Mouse (Mus musculus) right cerebral cortex, postnatal 4 days (tissue): ENCODE data around the gene Lypd4.
"Not testable (repeated sequence)": the region's sequence is repeated elsewhere in the genome, so short reads cannot be mapped to it uniquely, and the experiment has no call there.

Experiments
- DNase-seq: peaks from one replicate; pipeline ENCODE4 v3.0.0-alpha.2; 2022

Gene Lypd4

GRCm38 (mm10) chr7:24869532-24870165, at the start of gene Lypd4, which contains the start of gene Dmrtc2:
Lypd4 (minus strand) TSS chr7:24869941.
Dmrtc2 (plus strand) TSS chr7:24870057.
- DNase-seq, result no peak

DNA sequence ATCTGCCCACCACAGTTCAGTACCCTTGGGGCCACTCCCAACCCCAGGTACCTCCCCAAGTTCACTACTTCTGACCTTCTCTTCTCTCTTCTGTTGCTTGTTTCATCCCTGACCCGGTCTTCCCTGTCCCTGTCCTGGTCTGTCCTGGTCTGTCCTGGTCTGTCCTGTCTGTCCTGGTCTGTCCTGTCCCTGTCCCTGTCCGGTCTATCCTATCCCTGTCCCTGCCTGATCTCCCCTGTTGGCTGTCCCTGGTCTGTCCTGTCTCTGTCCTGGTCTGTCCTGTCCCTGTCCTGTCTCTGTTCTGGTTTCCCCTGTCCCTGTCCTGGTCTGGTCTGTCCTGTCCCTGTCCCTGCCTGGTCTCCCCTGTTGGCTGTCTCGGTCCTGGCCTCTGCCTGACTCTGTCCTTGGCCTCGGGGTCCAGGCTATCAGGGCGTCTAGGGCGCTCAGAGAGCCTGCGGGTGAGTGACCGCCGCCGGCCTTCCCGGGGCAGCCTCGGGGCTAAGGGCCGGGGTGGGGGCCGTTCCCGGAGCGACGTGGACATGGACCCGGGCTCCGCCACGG, 49.1 kb upstream of the Lypd4 start:
- no peak for DNase-seq

- DNase-seq, result no peak
Measured at GRCm38 (mm10) chr7:24912480-24912879, 42.7 kb upstream of the Lypd4 start.

- DNase-seq, result no peak
Measured at GRCm38 (mm10) chr7:24907211-24907748, 37.5 kb upstream of the Lypd4 start.

- DNase-seq, result no peak
Measured at GRCm38 (mm10) chr7:24906551-24906950, 36.8 kb upstream of the Lypd4 start.

GRCm38 (mm10) chr7:24904936-24905335, 35.2 kb upstream of the Lypd4 start:
- peak; percentile 47 for DNase-seq

- DNase-seq, result peak; percentile 94
Measured at GRCm38 (mm10) chr7:24904070-24904483, 34.3 kb upstream of the Lypd4 start.

GRCm38 (mm10) chr7:24903444-24903825, 33.7 kb upstream of the Lypd4 start:
- DNase-seq, result no peak

DNA sequence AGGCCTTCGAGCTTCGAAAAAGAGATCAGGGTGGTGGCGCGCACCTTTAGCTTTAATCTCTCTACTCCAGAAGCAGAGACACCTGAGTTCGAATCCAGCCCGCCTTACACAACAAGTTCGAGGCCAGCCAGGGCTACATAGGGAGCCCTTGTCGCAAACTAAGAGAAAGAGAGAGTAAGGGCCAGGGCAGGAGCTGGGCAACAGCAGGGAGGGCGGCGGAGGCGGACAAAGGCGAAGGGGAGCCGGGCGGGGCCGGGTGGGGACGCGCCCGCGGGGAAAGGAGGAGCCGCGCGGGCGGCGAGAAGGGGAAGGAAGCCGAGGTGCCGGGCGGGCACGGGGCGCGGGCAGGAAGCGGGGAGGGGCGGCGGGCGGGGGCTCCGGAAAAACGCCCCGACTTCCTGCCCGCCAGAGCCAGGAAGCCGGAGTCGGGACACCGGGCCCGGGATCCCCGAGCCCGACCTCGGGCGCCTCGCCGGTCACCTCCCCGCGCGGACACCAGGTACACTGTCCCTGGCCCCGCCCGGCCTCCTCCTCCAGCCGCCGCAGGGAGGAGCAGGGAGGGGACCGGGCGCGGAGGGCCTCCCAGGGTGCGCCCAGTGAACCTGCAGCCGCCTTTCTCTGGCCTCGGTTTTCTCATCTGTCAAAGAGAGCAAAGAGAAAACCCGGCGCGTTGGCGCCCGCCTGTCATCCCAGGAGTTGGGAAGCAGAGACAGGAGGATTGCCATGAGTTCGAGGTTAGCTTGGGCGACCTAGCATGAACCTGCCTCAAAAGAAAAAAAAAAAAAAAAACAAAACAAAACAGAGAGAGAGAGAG, 33.1 kb upstream of the Lypd4 start, which contains the start of gene Arhgef1:
Arhgef1 (plus strand) TSS at position 283 of the 814 bp plus-strand sequence.
- peak; percentile 49 for DNase-seq

- no peak for DNase-seq
Measured at GRCm38 (mm10) chr7:24902264-24902629, 32.5 kb upstream of the Lypd4 start.

DNA sequence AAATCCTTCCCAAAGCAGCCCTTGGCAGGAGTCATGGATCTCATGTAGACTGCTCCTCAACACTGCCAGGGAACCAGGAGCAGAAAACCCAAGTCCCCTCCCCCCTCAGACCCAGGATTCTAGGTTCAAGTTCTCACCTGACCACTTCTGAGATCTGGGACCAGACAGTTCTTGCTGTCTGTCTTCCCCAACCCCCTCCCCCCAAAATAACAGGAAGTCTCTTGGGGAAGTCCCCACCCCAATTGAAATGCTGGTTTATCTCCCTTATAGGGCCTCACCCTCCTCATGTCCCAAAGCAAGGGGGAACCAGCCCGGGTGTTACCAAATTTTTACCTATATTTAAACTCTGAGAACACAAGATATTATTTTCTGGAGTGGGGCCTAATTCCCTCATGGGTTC, 32.1 kb upstream of the Lypd4 start:
- DNase-seq, result no peak

- no peak for DNase-seq
Measured at GRCm38 (mm10) chr7:24901114-24901513, 31.4 kb upstream of the Lypd4 start.

- DNase-seq, result no peak
Measured at GRCm38 (mm10) chr7:24897959-24898358, 28.2 kb upstream of the Lypd4 start.

DNA sequence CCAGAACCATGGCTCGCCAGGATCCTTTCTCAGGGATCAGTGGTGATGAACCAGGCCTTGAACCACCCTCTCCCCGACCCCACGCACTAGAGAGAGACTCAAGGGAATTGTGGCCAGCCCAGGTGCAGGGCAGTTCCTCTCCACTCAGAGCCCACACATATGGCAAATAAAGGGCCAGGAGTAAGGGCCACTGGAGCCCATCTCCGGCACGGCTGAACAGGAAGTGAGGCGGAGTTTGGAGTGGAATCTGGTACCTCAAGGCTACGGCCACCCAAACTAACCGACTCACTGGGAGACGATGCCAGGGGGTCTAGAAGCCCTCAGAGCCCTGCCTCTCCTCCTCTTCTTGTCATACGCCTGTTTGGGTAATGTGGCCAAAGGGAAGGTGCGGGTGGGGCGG, 27.5 kb upstream of the Lypd4 start, which contains the start of gene Cd79a:
Cd79a (plus strand) TSS at position 158 of the 400 bp plus-strand sequence.
- no peak for DNase-seq

DNA sequence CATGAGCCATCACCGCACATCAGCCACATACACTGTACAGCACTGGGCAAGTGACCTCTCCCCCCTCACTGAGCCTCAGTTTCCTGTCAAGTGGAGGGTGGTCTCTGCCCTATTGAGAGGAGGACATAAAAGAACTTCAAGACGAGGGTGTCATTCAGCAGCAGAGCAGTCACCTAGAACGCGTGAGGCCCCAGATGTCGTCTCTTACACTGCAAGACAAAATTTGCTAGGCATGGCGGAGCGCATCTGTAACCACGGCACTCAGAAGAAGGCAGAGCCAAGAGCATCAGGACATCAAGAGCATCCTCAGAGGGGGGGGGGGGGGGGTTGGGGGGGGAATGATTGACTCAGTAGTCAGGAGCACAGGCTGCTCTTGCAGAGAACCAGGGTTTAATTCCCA, 26.5 kb upstream of the Lypd4 start:
- DNase-seq, result no peak

DNA sequence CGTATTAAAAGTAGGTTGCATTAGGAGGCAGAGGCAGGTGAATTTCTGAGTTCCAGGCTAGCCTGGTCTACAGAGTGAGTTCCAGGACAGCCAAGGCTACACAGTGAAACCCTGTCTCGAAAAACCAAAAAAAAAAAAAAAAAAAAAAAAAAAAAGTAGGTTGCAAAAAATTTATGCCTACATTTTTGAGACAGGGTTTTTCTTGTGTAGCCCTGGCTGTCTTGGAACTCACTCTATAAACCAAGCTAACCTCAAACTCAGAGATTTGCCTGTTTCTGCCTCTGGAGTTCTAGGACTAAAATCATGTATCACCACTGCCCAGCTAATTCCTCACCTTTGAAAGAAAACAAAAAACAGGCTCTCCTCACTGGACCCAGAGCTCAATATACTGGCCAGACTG, 26.0 kb upstream of the Lypd4 start:
- DNase-seq, result not testable (repeated sequence)

GRCm38 (mm10) chr7:24892125-24892583, 22.4 kb upstream of the Lypd4 start:
- no peak for DNase-seq

- no peak for DNase-seq
Measured at GRCm38 (mm10) chr7:24891241-24892124, 21.7 kb upstream of the Lypd4 start.

DNA sequence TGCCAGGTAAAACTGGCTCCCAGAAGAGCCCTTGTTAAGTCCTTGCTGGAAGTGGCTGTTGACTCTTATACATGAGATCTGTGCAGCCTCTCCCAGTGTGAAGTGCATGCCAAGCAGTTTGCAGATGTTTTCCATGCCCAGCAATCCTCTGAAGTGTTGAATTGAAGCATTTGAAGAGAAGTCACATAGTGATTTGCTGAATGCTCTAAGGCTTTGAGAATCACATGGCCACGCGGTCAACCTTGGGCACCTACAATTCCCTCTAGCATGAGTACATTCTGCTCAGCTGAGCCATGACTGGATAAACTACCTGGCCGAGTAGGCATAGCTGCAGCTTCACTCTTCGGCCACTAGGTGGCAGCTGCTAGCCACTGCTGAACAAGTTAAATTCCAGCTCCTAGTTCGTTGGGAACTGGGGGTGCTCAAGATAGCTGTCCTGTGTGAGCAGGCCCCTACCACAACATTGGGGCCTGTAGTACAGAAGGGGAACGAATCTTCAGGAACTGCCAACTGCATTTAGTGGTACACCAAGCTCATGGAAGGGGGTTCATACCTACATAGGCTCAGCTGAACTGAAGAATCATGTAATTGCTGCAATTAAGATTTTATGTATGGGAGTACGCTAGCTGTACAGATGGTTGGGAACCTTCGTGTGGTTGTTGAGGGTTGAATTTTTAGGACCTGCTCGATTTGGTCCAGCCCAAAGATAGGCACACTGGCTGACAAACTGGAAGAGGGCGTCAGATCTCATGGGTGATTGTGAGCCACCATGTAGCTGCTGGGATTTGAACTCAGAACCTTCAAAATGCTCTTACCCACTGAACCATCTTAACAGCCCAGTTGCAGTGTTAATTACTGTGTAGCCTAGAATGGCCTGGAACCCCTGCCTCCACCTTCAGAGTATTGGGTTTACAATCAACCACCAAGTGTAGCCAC, 20.8 kb upstream of the Lypd4 start:
- DNase-seq, result peak; percentile 67

- no peak for DNase-seq
Measured at GRCm38 (mm10) chr7:24889431-24890220, 19.9 kb upstream of the Lypd4 start.
